Mouse (Mus musculus) spleen, postnatal 10 days (tissue): ENCODE measurements at regions not wholly inside any gene's neighbourhood (a gene's known extent, or its start where the extent isn't known, plus 50 kb on each side); places are given as distances from the start of the nearest gene placed in this dataset.

ENCODE experiments used
- DNase-seq, 2 experiments: peaks; one replicate each; pipeline ENCODE4 v3.0.0; 2021 to 2022; ENCODE audit warnings: low spot score in 2 of 2

DNA sequence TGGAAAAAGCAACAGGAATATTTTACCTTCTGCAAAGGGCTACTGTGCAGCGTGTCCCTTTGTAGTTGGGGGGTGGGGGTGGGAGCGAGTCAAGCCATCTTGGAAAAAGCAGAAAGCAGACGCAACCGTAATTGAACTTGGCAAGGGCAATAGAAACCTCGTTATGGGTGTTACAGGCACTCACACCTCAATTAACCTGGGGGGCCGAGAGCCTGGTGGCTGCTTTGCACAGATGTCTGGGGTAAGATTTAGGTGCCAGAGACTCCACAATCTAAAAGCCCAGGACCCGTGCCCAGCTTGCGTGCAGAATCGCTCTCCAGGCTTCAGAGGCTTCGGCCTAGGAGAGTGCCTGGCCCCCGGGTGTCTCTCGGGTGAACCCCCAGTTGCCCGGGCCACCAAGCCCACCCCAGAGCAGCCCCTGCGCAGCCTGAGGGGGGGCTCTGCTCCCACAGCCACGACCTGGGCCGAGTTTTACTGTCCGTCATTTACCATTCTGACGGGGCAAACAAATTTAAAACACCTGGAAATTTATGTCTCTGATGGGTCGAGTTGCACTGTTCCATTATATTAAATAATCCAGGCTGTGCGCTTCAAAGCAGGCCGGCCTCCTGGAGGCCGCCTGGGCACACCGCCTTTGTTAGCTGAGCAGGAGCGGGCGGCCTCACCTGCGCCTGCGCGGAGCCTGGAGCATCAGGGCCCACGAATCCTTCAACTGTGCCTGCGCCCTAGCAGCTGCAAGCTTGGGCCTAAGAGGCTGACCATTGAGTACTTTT lies 212.4 kb downstream of the Srbd1 start:
- no peak for DNase-seq

DNA sequence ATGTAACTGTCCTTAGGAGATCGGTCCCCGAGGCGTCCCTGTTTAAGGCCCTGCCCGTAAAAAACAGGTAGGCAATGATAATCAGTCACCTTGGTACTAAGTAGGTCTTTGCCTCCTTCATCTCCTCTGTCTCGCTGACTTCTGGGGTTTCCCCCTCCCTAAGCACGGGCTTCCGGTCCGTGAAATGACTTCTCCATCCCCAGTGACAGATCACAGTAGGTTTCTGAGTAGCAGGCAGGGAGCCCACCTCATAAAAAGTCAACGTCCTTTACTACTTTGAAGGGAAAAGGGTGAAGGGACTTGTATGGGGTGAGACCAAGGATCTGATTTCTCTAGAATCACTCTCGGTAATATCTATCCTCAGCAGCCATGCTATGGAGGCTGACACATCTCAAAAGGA lies 213.0 kb downstream of the Srbd1 start:
- no peak for DNase-seq

DNA sequence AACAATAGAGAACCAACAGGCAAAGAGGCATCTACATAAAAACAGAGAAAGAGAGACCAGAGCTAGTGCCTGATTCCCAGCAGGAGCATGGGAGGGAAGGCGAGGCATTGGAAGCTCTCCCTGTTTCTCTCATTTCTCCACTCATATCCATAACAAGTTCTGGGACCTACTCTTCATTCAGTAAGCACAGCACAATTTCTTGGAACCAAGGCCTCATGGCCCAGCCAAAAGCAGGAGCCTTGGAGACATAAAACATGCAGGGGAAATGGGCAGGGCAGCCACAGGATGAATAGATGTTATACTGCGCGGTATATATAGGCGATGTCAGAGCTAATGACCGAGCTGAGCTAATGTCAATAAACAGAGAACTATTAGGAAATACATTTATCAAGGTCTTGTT lies 214.2 kb downstream of the Srbd1 start:
- DNase-seq, result no peak

DNA sequence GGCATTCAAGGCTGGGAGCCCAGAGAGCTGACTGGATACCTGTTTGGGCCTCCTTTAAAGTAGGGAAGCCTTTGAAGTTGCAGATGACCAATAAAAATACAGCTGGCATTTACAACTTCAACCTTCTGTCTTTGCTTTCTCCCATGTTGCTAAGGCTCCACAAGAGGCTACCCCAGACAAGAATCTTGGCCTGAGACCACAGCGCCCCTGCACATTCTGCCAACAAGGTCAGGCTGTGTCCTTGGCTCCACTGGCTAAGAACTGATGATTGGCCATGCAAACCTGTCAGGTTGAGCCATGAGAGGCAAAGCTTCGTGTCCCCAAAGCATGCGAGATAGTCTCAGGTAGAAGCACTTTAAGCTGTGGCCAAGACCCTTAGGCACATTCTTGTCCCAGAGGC lies 214.6 kb downstream of the Srbd1 start:
- DNase-seq, result no peak

DNA sequence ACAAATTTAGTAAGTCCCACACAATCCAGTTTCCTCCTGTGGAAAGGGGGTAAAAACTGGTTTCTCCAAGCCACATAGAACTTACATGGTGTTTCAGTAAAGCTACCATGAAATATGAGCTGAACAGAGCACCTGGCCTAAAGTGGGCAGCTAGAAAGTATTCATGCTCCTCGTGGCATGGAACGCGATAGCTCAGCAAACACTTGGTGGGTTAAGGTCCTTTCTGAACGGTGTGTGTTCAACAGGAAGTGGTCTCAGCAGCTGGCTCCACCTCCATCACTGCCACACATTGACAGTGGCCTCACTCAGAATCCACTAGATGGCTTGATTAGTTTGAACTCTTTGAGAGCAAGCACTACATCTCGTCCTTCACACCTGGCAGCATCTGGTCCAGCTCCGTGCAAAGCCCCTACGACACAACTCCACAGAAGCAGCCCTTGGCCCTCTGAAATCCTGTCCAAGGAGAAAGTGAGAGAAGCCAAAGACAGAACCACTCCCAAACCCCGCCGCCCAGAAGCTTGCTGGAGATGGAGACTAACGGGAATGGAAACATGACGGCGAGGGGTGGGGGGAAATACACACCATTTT lies 215.2 kb downstream of the Srbd1 start:
- DNase-seq, result no peak

DNA sequence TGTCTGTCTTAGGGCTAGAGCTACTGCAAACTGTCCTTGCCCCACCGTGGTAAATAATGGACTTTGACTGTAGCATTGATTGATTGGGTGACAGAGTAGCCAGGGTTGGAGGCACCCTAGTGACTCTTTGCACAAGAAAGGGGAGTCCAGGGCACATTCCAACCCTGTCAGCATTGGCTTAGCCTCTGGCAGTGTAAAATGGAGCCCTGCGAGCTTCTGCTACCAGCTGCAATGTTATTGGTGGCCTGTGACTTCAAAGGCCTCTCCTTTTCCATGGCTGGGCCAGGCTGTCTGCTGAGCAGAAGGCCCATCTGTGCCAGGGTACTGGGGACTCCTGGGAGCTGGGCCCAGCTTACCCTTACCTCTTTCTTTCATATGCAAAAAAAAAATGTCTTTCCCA lies 216.4 kb downstream of the Srbd1 start:
- DNase-seq, result no peak

DNA sequence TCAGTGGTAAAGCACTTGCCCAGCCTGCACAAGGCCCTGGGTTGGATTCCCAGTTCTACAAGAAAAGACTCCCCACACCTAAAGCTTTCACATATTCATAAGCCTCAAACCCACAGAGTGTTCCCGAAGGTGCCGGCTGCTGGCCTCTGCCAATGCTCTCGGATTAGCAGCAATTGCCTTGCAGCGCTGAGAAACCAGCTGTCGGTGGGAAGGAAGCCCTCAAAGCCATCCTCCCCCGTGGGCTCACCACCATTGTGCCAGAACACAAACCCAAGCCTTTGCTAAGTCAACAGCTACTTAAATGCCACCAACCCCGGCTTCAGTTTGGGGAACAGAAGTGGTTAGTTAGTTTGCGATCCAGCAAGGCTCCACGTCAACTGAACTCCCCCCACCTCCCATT lies 217.7 kb downstream of the Srbd1 start:
- no peak for DNase-seq

DNA sequence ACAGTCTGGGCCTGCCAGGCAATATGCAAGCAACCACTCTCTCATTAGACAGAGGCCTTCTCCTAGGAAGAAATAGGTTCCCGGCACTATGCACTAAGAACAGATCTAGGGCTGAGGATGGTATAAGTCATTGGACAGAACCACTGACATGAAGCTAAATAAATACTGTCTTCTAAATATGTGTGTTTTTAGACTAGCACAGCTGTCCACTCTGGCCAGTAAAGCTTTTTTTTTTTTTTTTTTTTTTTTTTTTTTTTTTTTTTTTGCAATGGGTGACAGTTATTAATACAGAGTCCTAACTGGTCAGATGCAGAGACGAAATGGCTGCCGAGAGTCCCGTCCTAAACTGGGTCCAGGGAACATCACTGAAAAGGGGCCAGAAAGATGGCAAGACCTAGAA lies 218.9 kb downstream of the Srbd1 start:
- no peak for DNase-seq

DNA sequence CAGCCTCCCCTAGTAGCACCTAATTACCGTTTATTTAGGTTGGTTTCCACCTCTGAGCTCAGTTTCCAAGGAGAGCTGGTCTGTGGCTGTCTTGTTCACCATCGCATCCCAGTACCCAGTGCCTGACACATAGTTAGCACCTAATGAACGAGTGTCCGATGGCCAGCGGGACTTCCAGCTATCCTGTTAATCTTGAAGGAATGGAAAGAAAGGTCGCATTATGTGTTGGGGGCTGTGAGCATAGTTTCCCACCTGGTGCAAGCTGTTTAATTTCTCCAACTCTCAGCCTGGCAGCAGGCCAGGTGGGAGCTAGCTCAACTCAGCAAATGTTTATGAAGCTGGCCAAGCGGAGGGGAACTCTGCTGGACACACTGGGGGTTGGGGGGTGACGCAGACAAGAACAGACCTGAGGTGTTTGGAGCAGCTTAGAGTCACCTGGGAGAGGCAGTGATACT lies 223.7 kb downstream of the Srbd1 start:
- no peak for DNase-seq

DNA sequence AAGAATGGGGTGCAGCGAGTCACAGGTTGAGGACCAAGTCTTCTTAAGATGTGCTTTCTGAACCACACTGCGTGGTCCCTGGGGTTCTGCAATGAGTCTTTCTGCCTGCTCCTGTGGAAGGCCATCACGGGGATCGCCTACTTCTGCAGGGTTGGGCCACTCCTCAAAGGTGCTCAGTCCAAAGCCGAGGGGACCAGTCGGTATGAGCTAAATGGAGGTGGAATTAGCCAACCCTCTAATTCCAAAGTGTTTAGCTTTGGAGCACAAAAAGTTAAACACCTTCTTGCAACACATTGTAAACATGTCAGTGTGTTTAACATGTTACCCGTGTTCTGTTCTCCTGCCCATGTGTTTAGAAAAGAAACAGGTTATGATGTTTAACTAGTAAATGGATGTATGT lies 225.1 kb downstream of the Srbd1 start:
- DNase-seq, result no peak

DNA sequence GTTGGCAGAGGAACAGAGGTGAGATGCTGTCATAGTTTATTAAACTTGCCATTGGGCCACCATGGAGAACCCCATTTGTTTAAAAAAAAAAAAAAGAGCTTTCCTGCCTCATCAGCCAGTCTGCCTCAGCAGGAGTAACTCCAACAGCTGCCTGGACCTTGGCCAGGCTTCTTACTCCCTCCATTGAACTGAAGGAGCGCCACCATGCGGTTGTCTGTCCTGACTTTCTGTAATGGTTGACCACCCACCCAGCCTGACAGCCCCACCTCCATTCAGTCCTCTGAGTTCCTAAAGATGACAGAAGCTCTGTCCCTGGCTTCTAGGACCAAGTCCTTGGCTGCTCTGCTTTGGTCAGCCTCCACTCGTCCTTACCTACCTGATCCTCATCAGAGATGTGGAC lies 227.8 kb upstream of the Six2 start:
- DNase-seq, result no peak

DNA sequence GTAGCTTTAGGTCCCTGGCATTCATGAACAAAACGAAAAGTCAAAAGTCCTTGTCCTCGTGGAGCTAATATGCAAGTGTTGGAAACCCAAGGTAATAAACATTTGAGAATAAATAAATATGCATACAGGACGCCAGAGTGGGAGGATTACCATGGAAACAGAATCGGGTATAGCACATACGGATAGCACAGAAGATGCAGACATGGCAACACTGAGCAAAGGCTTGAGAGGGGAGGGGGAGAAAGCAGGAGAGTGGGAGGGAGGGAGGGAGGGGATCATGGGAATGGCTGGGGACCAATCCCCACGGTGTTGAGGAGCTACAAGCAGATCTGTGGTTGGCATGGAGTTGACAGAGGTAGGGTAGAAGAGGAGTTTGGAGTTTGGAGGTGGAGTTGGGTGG lies 226.0 kb upstream of the Six2 start:
- no peak for DNase-seq

DNA sequence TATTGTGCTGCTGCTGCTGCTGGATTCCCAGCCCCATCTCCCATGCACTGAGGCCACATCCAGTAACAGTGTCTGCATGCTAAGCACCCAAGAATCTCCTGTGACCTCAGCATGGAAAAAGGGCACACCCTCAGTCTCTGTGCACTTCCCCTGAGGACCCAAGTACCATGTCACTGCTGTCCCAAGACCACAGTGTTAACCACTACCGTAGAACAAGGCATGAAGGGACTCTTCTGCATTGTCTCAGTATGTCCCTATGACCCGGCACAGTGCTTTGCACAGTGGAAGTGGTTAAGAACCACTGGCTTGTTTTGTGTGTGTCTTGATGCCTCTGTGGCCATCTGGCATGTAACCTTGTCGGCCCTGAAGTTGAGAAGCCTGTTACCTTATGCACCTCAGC lies 220.6 kb upstream of the Six2 start:
- no peak for DNase-seq

DNA sequence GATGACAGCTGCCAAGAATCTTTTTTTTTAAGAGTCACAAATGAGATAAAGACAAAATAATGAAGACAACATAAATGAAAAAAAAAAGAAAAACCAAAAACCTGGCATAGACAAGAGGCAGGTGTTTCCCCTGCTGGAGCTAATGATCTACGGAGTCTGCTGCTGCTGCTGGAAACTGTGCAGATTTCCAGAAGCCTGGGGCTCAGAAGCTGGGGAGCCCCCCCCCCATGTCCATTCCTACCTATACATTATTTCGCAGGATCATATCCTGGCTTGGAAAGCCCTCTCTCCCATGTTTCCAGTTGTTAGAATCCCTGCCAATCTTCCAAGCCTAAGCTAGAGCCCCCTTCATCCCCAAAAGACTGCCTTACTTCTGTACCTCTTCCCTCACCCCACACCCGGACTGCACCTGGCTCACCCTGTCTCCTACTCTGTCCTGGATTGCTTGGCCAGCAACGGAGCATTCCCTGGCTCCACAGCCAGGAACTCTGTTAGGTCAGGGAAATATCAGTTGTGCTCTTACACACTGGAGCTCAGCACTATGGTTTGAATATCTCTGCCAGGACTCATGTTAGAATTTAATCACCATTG lies 218.6 kb upstream of the Six2 start:
- DNase-seq, result no peak

DNA sequence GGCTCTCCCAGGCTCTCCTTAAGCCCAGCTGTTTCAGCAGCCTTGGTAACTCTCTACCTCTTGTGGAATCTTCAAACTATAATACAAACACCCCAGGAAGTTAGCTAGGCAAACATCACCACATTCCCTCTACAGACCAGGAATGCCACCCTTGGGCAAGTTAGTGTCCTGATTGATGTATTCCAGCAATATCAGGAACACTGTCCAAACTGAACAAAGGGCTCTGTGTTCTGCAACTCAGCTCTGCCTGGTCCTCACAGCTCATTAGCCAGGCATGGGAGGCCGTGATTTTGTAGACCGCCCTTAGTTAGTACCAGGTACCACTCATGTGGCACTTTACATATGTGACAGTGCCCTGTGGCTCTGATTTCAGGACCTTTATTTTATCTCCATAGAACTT lies 214.5 kb upstream of the Six2 start:
- no peak for DNase-seq

DNA sequence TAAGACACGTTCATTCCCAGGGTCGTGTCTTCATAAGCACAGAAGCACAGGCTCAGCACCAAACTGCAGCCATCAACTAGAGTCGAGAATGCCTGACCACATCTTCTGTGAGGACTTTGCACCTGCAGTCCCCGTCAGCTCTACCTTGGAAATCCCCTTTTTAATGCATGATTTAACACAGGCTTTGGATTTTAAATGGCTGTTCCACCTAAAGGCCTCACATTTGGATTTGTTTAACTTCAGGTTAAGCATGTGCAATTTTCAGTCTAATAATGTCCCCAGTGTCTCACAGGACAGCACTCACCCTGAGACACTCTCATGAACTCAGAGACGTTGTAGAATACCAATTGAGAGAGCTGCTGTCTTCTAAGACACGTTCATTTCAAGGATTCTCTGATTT lies 211.0 kb upstream of the Six2 start:
- DNase-seq, result no peak

DNA sequence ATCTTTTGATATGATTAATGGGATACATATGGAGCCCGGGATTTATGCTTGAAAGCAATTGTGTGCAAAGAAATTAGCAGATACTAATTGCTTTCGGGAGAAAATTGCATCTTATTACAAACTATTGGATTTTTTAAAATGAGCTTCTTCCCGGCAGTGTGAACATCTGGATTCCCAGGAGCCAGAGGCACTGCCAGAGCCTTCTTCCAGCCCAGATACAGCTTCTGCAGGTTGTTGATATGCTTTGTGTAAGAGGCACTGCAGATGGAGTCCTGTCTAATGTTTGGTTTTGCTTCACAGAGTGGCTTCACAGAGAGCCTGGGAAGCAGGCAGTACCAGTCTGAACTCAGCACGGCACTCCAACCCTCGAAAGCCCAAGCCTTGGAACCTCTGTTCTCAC lies 207.9 kb upstream of the Six2 start:
- DNase-seq, result no peak

DNA sequence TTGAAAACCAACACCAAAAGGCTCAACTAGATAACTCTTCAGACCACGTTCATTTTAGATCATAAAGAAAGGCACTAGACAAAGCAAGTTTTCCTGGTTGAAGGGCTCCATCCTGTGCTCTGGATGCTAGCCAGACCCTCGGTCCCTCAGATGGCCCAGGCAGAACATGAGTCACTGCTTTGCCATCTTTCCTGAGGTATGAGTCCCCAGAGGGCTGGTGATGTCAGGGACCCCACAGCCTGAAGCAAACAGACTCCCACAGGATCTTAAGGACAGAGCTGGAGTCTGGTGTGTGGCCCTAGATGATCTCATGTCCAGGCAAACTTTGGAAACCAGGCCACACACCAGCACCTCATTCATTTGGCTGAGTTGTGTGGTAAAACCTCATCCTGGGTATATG lies 203.2 kb upstream of the Six2 start:
- no peak for DNase-seq

DNA sequence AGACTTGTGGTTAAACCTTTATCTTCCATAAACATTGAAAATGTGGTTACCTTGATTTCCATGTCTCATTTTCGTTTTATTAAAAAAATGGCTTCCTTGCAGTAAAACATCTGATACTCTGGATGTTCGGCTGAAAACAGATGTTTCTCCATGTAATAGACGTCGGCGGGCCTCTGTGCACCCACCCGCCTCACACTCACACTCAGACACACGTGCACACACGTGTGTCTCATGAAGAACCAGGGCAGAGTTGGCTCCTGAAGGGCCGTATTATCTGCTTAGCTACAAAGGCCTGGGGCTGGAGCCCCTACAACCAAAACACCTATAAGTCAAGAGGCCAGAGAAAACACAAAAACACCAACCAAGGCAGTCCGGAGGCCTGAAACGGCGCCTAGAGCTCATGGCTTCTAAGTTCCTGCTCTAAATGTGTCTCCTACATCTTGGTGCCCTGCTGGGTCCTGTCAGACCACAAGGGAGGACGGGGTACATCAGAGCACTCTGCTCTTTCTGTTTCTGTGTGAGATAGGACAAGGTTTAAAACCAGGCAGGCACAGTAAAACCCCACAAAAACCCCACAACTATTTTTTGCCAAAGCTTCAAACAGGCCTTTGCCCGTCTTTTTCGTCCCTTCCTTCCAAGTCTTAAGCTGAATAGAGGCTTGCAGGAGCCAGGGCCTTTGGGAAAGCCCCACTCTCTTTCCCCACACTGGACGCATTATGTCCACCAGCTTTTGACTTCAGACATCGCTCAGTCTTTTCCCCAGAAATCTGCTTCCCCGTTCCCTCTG lies 201.9 kb upstream of the Six2 start:
- no peak for DNase-seq

DNA sequence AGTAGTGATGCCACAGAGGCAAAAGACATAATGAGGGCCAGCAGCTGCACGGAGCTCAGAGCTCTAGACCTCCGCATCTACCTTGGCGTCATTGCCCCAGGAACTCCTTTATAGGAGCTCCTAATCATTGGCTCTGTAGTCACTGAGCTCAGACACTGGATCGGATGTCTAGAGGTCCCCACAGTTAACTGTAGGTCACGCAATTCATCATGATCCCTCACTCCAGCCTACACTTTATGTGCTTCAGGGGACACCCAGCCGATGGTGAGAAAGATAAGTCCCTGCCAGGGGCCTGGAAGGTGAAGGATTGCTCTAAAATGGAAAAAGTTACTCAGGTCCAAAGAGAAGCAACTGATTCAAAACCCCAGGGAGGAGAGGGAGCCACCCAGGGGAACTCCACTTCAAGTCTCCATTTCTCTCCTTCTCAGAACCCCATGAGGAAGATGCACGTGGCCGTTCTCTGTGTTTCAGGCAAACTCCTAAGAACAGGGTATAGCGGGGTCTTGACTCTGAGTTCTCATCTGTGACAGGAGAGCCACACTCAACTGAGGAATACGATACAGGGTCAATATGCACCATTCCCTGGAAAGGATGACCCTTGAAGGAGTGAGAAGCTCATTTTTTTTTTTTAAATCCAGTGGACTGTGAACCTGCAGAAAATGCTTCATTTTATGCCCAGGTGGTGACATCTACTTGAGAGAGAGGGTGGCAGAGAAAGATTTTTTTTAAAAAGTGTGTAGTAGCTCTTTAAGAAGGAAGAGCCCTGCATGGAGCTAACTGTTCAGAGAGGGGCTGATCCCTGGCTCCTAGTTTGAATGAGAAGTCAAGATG lies 200.7 kb upstream of the Six2 start:
- no peak for DNase-seq

DNA sequence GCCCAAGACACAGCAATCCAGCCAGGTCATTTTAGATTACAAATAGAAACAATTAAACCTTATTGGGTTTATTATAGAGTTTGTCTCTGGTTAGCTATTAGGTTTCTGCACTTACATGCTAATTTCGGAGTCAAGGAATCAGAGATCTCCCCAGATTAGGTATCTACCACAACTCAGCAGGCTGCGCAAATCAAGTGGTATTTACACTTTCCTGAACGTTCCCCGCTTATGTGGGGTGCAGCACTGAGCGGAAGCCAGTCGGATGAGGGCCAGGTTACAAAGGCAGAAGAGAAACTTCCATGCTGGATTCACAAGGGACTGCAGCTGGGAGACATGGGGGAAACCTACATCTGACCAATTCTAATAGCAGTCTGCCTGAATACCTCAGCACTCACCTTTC lies 198.6 kb upstream of the Six2 start:
- DNase-seq, result no peak

DNA sequence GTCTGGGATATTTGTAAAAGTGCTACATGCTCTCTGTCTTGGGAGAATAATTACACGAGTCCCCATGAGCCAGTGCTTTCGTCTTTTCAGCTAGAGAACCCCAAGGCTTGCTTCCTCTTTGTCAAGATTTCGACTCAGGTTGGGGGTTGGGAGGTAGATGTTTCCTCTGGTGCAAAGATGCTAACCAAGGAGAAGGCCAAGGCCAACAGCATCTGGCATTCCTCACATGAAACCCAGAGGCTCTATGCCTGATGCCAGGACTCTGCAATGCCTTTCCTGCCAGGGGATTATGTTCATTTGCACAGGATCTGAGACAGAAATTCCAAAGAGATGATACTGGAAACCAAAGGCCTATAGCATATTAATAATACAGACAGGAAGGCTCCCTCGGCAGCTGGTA lies 198.2 kb upstream of the Six2 start:
- no peak for DNase-seq
